Mouse (Mus musculus) gastrocnemius, adult 8-10 months (tissue): ENCODE data around the gene Ttc24. TPM values are rescaled to one million over a fixed set of nuclear protein-coding genes. Genes with fewer than 3 reads are reported as not detected.
A peak's percentile ranks its signal among the peaks of the same experiment; 100 is the strongest.

ENCODE experiments used
- DNase-seq, 2 experiments: peaks; one replicate each; pipeline ENCODE4 v3.0.0; 2022; ENCODE audit warnings: low spot score in 2 of 2
- total RNA-seq, 4 experiments: library from RNA; stranded (reverse); gene quantifications; 2 replicates each; pipeline ENCODE4 v1.2.4; 2022

Gene Ttc24
- total RNA-seq, 4 experiments from 2014 or later = not detected

DNA sequence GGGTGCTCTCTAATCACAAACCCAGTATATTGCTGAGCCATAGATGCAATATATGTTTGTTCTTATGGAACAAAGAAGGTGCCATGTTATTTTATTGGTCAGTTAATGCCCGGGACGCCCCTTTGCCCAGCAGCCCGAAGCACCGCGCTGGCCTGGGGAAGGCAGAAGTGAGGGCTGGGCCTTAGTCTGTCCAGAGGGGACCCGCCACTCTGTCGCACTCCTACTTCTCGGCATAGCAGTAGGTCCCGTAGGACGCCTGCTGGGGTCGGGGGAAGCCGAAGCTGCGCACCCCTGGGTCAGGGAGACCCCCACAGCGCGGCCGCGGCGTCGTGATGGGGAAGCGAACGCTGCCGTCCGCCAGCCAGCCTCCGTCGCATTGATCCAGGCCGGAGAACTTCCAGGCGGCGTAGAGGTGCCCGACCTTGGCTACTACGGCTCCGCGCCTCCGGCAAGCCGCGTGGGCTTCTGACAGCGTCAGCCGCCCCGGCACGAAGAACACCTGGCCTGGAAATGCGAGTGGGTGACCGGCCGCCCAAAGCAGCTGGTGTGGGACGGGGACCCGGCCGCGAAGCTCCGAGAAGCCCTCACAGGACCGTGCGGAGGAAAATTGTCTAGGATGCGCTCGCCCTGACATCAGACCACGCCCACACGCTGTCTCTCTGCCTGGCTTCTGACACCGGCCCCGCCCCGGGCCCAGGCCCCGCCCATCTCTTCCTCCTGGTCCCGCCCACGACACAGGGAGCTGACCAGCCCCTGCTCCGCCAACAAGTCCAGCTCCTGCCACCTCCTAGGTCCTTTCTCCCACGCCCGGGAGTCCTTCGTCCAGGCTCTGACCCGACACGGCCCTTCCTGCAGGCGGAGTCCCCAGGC is 55.5 kb downstream of the Ttc24 start:
- DNase-seq = peak; percentile 84 to 85

Other genes with a start within 250 kb of the Ttc24 start
- not detected for gene Sh2d2a, start 231.5 kb downstream of the Ttc24 start, total RNA-seq
- 10 to 100 TPM; 48.6 to 53.0 (median 52.0) TPM for gene Prcc, start 192.7 kb downstream of the Ttc24 start, total RNA-seq
- 100 to 1,000 TPM; 243 to 264 (median 254) TPM for gene Hdgf, start 172.0 kb downstream of the Ttc24 start, total RNA-seq
- gene Mrpl24, start 158.8 kb downstream of the Ttc24 start, total RNA-seq = 10 to 100 TPM; 40.9 to 48.1 (median 45.8) TPM
- 1 to 10 TPM; 5.8 to 7.6 (median 7.2) TPM for gene Isg20l2, start 148.0 kb downstream of the Ttc24 start, total RNA-seq
- 1 to 10 TPM; 2.4 to 4.1 (median 3.5) TPM for gene Rrnad1, start 147.6 kb downstream of the Ttc24 start, total RNA-seq
- not detected for gene Crabp2, start 129.6 kb downstream of the Ttc24 start, total RNA-seq
- gene Nes, start 107.2 kb downstream of the Ttc24 start, total RNA-seq = 10 to 100 TPM in 2 of 4 experiments, 1 to 10 TPM in 2; 8.7 to 18.0 (median 12.0) TPM
- gene Bcan, start 78.1 kb downstream of the Ttc24 start, total RNA-seq = under 1 TPM in 1 of 4 experiments, not detected in 3; 0.15 TPM
- gene Hapln2, start 50.7 kb downstream of the Ttc24 start, total RNA-seq = under 1 TPM in 1 of 4 experiments, not detected in 3; 0.11 TPM
- 10 to 100 TPM; 24.2 to 30.2 (median 25.5) TPM for gene Gpatch4, start 35.2 kb downstream of the Ttc24 start, total RNA-seq
- 10 to 100 TPM; 49.1 to 56.1 (median 50.4) TPM for gene Naxe, start 19.8 kb downstream of the Ttc24 start, total RNA-seq
- gene Iqgap3, start 3.7 kb upstream of the Ttc24 start, total RNA-seq = under 1 TPM; 0.08 to 0.39 (median 0.12) TPM
- 100 to 1,000 TPM; 164 to 186 (median 172) TPM for gene Mef2d, start 64.1 kb upstream of the Ttc24 start, total RNA-seq
- gene Rhbg, start 176.4 kb upstream of the Ttc24 start, total RNA-seq = not detected
- 1 to 10 TPM in 1 of 4 experiments, under 1 TPM in 3; 0.72 to 2.2 (median 0.81) TPM for gene Gm38392, start 208.9 kb upstream of the Ttc24 start, total RNA-seq
- gene Tsacc, start 218.7 kb upstream of the Ttc24 start, total RNA-seq = 1 to 10 TPM; 2.6 to 7.3 (median 6.1) TPM
- gene Cct3, start 218.8 kb upstream of the Ttc24 start, total RNA-seq = 100 to 1,000 TPM in 1 of 4 experiments, 10 to 100 TPM in 3; 91.1 to 102 (median 92.6) TPM
- gene Glmp, start 246.7 kb upstream of the Ttc24 start, total RNA-seq = 10 to 100 TPM; 34.5 to 39.4 (median 37.9) TPM